Mouse (Mus musculus): ENCODE measurements around the gene Ythdf2. TPM values are rescaled to one million over a fixed set of nuclear protein-coding genes. Genes with fewer than 3 reads are reported as not detected.

The Ythdf2 gene
- total and polyA plus RNA-seq, 2 experiments from 2014 or later, result 53.5 to 117 TPM

GRCm38 (mm10) chr4:132154877-132155670 lies 57.0 kb downstream of the Ythdf2 start:
- peak; percentile 47 for DNase-seq (ENCODE audit: low spot score)
- WGBS, result 9% methylated on average over 6 of the region's 6 CpGs

DNA sequence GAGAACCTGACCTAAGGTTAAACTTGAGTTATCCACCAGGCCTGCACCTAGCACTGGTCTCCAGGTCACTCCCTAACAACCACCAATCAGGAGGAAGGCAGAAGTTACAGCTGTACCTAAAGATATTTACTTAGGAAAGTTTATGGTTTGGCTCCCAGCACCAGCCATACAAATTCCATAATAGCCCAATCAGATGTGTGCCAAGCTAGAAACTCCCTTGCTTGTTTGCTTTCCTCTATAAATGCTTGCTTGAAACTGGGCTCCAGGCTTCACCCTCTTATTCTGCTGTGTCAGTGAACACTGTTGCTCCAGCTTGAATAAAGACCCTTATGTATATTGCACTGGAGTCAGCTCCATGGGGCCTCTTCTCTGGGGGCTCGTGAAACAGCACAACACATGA lies 60.4 kb downstream of the Ythdf2 start:
- Histone ChIP-seq H3K27me3 (ENCODE audit: insufficient read depth, low read length) (0 out of 2 replicates have a peak, but pooled peaks cover 3% of the 10 kb centered on the region), H3K9me3 (ENCODE audit: low read length) (no peaks in the 10 kb centered on the region), H3K27ac (ENCODE audit: low read depth, low read length) (no peak overlapping the region), H3K4me3 (ENCODE audit: low read depth, low read length) (no peak overlapping the region), H3K9ac (replicated peaks; ENCODE audit: low read length, poor library complexity, severe bottlenecking) (no peak overlapping the region), H3K36me3 (ENCODE audit: insufficient read depth, low read length) (no peaks in the 10 kb centered on the region), H3K4me1 (ENCODE audit: insufficient read depth, low read length) (0 out of 2 replicates have a peak, but pooled peaks cover 2% of the 10 kb centered on the region), H3K4me2 (ENCODE audit: low read depth, low read length, poor library complexity, severe bottlenecking) (no peak overlapping the region)
- no peak for TF ChIP-seq CTCF (IDR thresholded peaks at IDR 0.05)
- ATAC-seq (ENCODE audit: low FRiP score) (no peak), DNase-seq (ENCODE audit: low spot score) (no peak)
- 66% methylated on average over 1 of the region's 1 CpGs for WGBS

More at GRCm38 (mm10) chr4:132154877-132155670, 57.0 kb downstream of the Ythdf2 start:
- Histone ChIP-seq H3K4me3 (ENCODE audit: low read depth, low read length) (no peak overlapping the region), H3K4me1 (ENCODE audit: insufficient read depth, low read length) (0 out of 2 replicates have a peak, but pooled peaks cover 2% of the 10 kb centered on the region), H3K27ac (ENCODE audit: low read depth, low read length) (no peak overlapping the region), H3K9me3 (ENCODE audit: low read length) (no peaks in the 10 kb centered on the region), H3K36me3 (ENCODE audit: insufficient read depth, low read length) (no peaks in the 10 kb centered on the region), H3K9ac (replicated peaks; ENCODE audit: low read length, poor library complexity, severe bottlenecking) (no peak overlapping the region), H3K4me2 (ENCODE audit: low read depth, low read length, poor library complexity, severe bottlenecking) (no peak overlapping the region), H3K27me3 (ENCODE audit: insufficient read depth, low read length) (no peaks in the 10 kb centered on the region)
- no peak for TF ChIP-seq CTCF (IDR thresholded peaks at IDR 0.05)
- ATAC-seq (ENCODE audit: low FRiP score), result no peak

- DNase-seq (ENCODE audit: low spot score) (no peak), ATAC-seq (ENCODE audit: low FRiP score) (no peak)
- peaks cover 36% of the 10 kb centered on the region for H3K27me3 ChIP-seq (ENCODE audit: insufficient read depth, low read length)
- H3K4me3 ChIP-seq (ENCODE audit: low read depth, low read length), result no peak overlapping the region
- no peak overlapping the region for H3K4me2 ChIP-seq (ENCODE audit: low read depth, low read length, poor library complexity, severe bottlenecking)
- H3K4me1 ChIP-seq (ENCODE audit: insufficient read depth, low read length), result no peaks in the 10 kb centered on the region
- H3K36me3 ChIP-seq (ENCODE audit: insufficient read depth, low read length), result no peaks in the 10 kb centered on the region
- H3K9me3 ChIP-seq (ENCODE audit: low read length), result no peaks in the 10 kb centered on the region
- H3K9ac ChIP-seq (replicated peaks; ENCODE audit: low read length, poor library complexity, severe bottlenecking), result no peak overlapping the region
- peak; percentile 35; the same call in 1 of the 2 replicates for TF ChIP-seq CTCF (IDR thresholded peaks at IDR 0.05)
- no peak overlapping the region for H3K27ac ChIP-seq (ENCODE audit: low read depth, low read length)
- WGBS, result 74% methylated on average over 5 of the region's 5 CpGs
Observed at GRCm38 (mm10) chr4:132146201-132146600, 65.9 kb downstream of the Ythdf2 start.

DNA sequence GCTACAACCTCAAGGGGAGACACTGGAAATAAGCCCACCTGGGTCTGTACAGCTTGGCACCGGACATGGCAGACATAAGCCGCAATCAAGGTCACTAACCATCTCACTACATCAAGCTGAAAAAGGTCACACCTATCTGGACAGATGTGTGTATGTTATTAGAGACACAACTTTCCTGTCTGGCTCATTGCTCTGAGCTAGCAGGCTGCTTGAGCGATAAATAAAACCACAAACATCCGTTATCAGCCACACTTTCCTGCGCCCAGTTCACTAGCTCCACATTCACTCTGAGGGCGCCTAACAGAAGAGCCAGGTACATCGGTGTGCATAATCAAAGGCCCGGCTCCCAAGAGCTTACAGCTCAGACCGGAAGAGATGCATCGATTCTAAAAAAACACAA lies 67.0 kb downstream of the Ythdf2 start:
- Histone ChIP-seq H3K27ac (ENCODE audit: low read depth, low read length) (no peak overlapping the region), H3K27me3 (ENCODE audit: insufficient read depth, low read length) (peaks cover 40% of the 10 kb centered on the region), H3K4me1 (ENCODE audit: insufficient read depth, low read length) (no peaks in the 10 kb centered on the region), H3K4me3 (ENCODE audit: low read depth, low read length) (no peak overlapping the region), H3K9me3 (ENCODE audit: low read length) (no peaks in the 10 kb centered on the region), H3K36me3 (ENCODE audit: insufficient read depth, low read length) (no peaks in the 10 kb centered on the region), H3K9ac (replicated peaks; ENCODE audit: low read length, poor library complexity, severe bottlenecking) (no peak overlapping the region), H3K4me2 (ENCODE audit: low read depth, low read length, poor library complexity, severe bottlenecking) (peak overlapping the region; percentile 56; the same call in 1 of the 2 replicates)
- no peak for TF ChIP-seq CTCF (IDR thresholded peaks at IDR 0.05)
- no peak for DNase-seq (ENCODE audit: low spot score)
- 44% methylated on average over 10 of the region's 10 CpGs for WGBS
- ATAC-seq (ENCODE audit: low FRiP score), result no peak

- Histone ChIP-seq H3K4me1 (ENCODE audit: insufficient read depth, low read length) (no peaks in the 10 kb centered on the region), H3K4me3 (ENCODE audit: low read depth, low read length) (peak within 1 kb of the TSS; percentile 46), H3K9me3 (ENCODE audit: low read length) (no peaks in the 10 kb centered on the region), H3K4me2 (ENCODE audit: low read depth, low read length, poor library complexity, severe bottlenecking) (peak within 1 kb of the TSS; percentile 56), H3K36me3 (ENCODE audit: insufficient read depth, low read length) (no peaks in the 10 kb centered on the region), H3K27me3 (ENCODE audit: insufficient read depth, low read length) (peaks cover 40% of the 10 kb centered on the region), H3K27ac (ENCODE audit: low read depth, low read length) (no peak within 1 kb of the TSS), H3K9ac (replicated peaks; ENCODE audit: low read length, poor library complexity, severe bottlenecking) (peak within 1 kb of the TSS; percentile 44)
- no peak for TF ChIP-seq CTCF (IDR thresholded peaks at IDR 0.05)
- ATAC-seq (ENCODE audit: low FRiP score) (no peak), DNase-seq (ENCODE audit: low spot score) (no peak)
- WGBS, result under 1% methylated on average over 68 of the region's 89 CpGs
Observed at GRCm38 (mm10) chr4:132144080-132144841, 67.8 kb downstream of the Ythdf2 start, which contains the start of gene Oprd1. TSS of gene Oprd1 (minus strand) at chr4:132144486.
